Mouse (Mus musculus) intestine, embryonic 16.5 days (tissue): Measurements from ENCODE around the gene Katnb1. TPM values are rescaled to one million over a fixed set of nuclear protein-coding genes. Genes with fewer than 3 reads are reported as not detected.
A peak's percentile ranks its signal among the peaks of the same experiment; 100 is the strongest.

Experiments
- ATAC-seq: fragments of 200-750 bp; cut with Nextera tagmentation; 2 replicates; pipeline ENCODE4 v1.8.0; 2017; ENCODE audit warnings: moderate TSS enrichment, moderate library complexity
- H3K27ac ChIP-seq: fragments of 300-500 bp; sonication (generic); 2 replicates; pipeline ENCODE4 v1.5.1; 2014; ENCODE audit warnings: mild to moderate bottlenecking, low read length
- H3K27me3 ChIP-seq: fragments of 300-500 bp; sonication (generic); replicated peaks from 2 replicates; pipeline ENCODE4 v1.6.1; 2014; ENCODE audit warnings: low read length, control low read depth, mixed read lengths; ENCODE audit not compliant: control insufficient read depth, insufficient read depth
- H3K36me3 ChIP-seq: fragments of 300-500 bp; sonication (generic); 2 replicates; pipeline ENCODE4 v1.6.1; 2014; ENCODE audit warnings: low read length, control low read depth; ENCODE audit not compliant: control insufficient read depth, insufficient read depth
- H3K4me1 ChIP-seq: fragments of 300-500 bp; sonication (generic); 2 replicates; pipeline ENCODE4 v1.6.1; 2014; ENCODE audit warnings: low read length, control low read depth, mixed read lengths; ENCODE audit not compliant: control insufficient read depth, insufficient read depth
- H3K4me2 ChIP-seq: fragments of 300-500 bp; sonication (generic); 2 replicates; pipeline ENCODE4 v1.6.1; 2014; ENCODE audit warnings: low read depth, low read length, control low read depth
- H3K4me3 ChIP-seq: fragments of 300-500 bp; sonication (generic); 2 replicates; pipeline ENCODE4 v1.5.1; 2014; ENCODE audit warnings: mild to moderate bottlenecking, low read length
- H3K9ac ChIP-seq: fragments of 300-500 bp; sonication (generic); 2 replicates; pipeline ENCODE4 v1.6.1; 2014; ENCODE audit warnings: low read depth, low read length
- H3K9me3 ChIP-seq: fragments of 300-500 bp; sonication (generic); 2 replicates; pipeline ENCODE4 v1.6.1; 2016; ENCODE audit warnings: low read length, control low read depth; ENCODE audit not compliant: control insufficient read depth
- WGBS: fragments of 180-500 bp; shearing (Covaris S2); extraction: QIAGEN DNeasy Blood & Tissue Kit; methylation state at CpG from one replicate; pipeline ENCODE4 v1.1.7; 2014; 5-methylcytosine and 5-hydroxymethylcytosine counted together
- polyA plus RNA-seq: library from polyadenylated mRNA; unstranded; fragments of >200 nt; fragmentation: Nextera tagmentation; extraction: Ambion mirVana; gene quantifications from 2 replicates; pipeline ENCODE4 v1.2.1, GENCODE M21; 2015

The Katnb1 gene
- polyA plus RNA-seq, 1 experiment from 2014 or later, result 16.7 TPM

GRCm38 (mm10) chr8:95054927-95055510 is 26.0 kb upstream of the Katnb1 start, which contains the start of gene Drc7:
Gene Drc7, plus strand, starts transcription at chr8:95055103.
- Histone ChIP-seq H3K4me1 (no peaks in the 10 kb centered on the region), H3K4me2 (no peak within 1 kb of the TSS), H3K9ac (no peak within 1 kb of the TSS), H3K27me3 (no peaks in the 10 kb centered on the region), H3K9me3 (no peaks in the 10 kb centered on the region), H3K4me3 (no peak within 1 kb of the TSS), H3K36me3 (no peaks in the 10 kb centered on the region), H3K27ac (no peak within 1 kb of the TSS)
- WGBS, result 13% methylated on average over 2 of the region's 2 CpGs
- 0 out of 2 replicates have a peak, but pooled peaks have one; percentile 28 for ATAC-seq

- H3K27ac ChIP-seq, result no peak overlapping the region
- no peaks in the 10 kb centered on the region for H3K27me3 ChIP-seq
- H3K36me3 ChIP-seq, result no peaks in the 10 kb centered on the region
- H3K9ac ChIP-seq, result no peak overlapping the region
- no peak overlapping the region for H3K4me2 ChIP-seq
- H3K4me3 ChIP-seq, result no peak overlapping the region
- ATAC-seq, result no peak
- H3K4me1 ChIP-seq, result no peaks in the 10 kb centered on the region
- 75% methylated on average over 5 of the region's 5 CpGs for WGBS
- no peaks in the 10 kb centered on the region for H3K9me3 ChIP-seq
These were observed 24.6 kb upstream of the Katnb1 start for GRCm38 (mm10) chr8:95056414-95056813.

- H3K4me3 ChIP-seq, result no peak overlapping the region
- H3K9ac ChIP-seq, result no peak overlapping the region
- ATAC-seq, result no peak
- WGBS, result 74% methylated on average over 6 of the region's 6 CpGs
- H3K4me1 ChIP-seq, result no peaks in the 10 kb centered on the region
- H3K36me3 ChIP-seq, result no peaks in the 10 kb centered on the region
- no peaks in the 10 kb centered on the region for H3K9me3 ChIP-seq
- no peak overlapping the region for H3K4me2 ChIP-seq
- no peaks in the 10 kb centered on the region for H3K27me3 ChIP-seq
- H3K27ac ChIP-seq, result no peak overlapping the region
These were observed 22.3 kb upstream of the Katnb1 start for GRCm38 (mm10) chr8:95058661-95059060.

GRCm38 (mm10) chr8:95059812-95060533 is 21.0 kb upstream of the Katnb1 start:
- no peak for ATAC-seq
- Histone ChIP-seq H3K27ac (no peak overlapping the region), H3K36me3 (no peaks in the 10 kb centered on the region), H3K9me3 (no peaks in the 10 kb centered on the region), H3K4me1 (no peaks in the 10 kb centered on the region), H3K27me3 (no peaks in the 10 kb centered on the region), H3K4me3 (no peak overlapping the region), H3K4me2 (no peak overlapping the region), H3K9ac (no peak overlapping the region)
- 61% methylated on average over 6 of the region's 6 CpGs for WGBS

- no peaks in the 10 kb centered on the region for H3K4me1 ChIP-seq
- no peak overlapping the region for H3K4me3 ChIP-seq
- no peak for ATAC-seq
- no peak overlapping the region for H3K4me2 ChIP-seq
- 88% methylated on average over 2 of the region's 2 CpGs for WGBS
- no peaks in the 10 kb centered on the region for H3K36me3 ChIP-seq
- no peak overlapping the region for H3K9ac ChIP-seq
- H3K27me3 ChIP-seq, result no peaks in the 10 kb centered on the region
- no peaks in the 10 kb centered on the region for H3K9me3 ChIP-seq
- H3K27ac ChIP-seq, result no peak overlapping the region
These were observed 16.5 kb upstream of the Katnb1 start for GRCm38 (mm10) chr8:95064531-95064930.

GRCm38 (mm10) chr8:95067582-95067981 is 13.4 kb upstream of the Katnb1 start:
- no peak overlapping the region for H3K27ac ChIP-seq
- 61% methylated on average over 3 of the region's 3 CpGs for WGBS
- H3K27me3 ChIP-seq, result no peaks in the 10 kb centered on the region
- H3K9me3 ChIP-seq, result no peaks in the 10 kb centered on the region
- no peak for ATAC-seq
- no peak overlapping the region for H3K9ac ChIP-seq
- no peaks in the 10 kb centered on the region for H3K4me1 ChIP-seq
- no peak overlapping the region for H3K4me3 ChIP-seq
- H3K4me2 ChIP-seq, result no peak overlapping the region
- no peaks in the 10 kb centered on the region for H3K36me3 ChIP-seq

- 70% methylated on average over 3 of the region's 3 CpGs for WGBS
- ATAC-seq, result no peak
- Histone ChIP-seq H3K4me3 (no peak overlapping the region), H3K27me3 (no peaks in the 10 kb centered on the region), H3K4me1 (no peaks in the 10 kb centered on the region), H3K9me3 (no peaks in the 10 kb centered on the region), H3K36me3 (no peaks in the 10 kb centered on the region), H3K27ac (no peak overlapping the region), H3K9ac (no peak overlapping the region), H3K4me2 (no peak overlapping the region)
These were observed 5.5 kb upstream of the Katnb1 start for GRCm38 (mm10) chr8:95075504-95075903.

- Histone ChIP-seq H3K27me3 (no peaks in the 10 kb centered on the region), H3K4me1 (no peaks in the 10 kb centered on the region), H3K9ac (no peak overlapping the region), H3K9me3 (no peaks in the 10 kb centered on the region), H3K4me2 (no peak overlapping the region), H3K36me3 (no peaks in the 10 kb centered on the region), H3K27ac (no peak overlapping the region), H3K4me3 (no peak overlapping the region)
- 70% methylated on average over 17 of the region's 17 CpGs for WGBS
- no peak for ATAC-seq
These were observed 4.8 kb upstream of the Katnb1 start for GRCm38 (mm10) chr8:95076151-95076550.

GRCm38 (mm10) chr8:95078055-95078454 is 2.9 kb upstream of the Katnb1 start:
- Histone ChIP-seq H3K4me2 (no peak overlapping the region), H3K4me3 (no peak overlapping the region), H3K27ac (no peak overlapping the region), H3K4me1 (peaks cover 9% of the 10 kb centered on the region), H3K9ac (no peak overlapping the region), H3K36me3 (no peaks in the 10 kb centered on the region), H3K27me3 (no peaks in the 10 kb centered on the region), H3K9me3 (no peaks in the 10 kb centered on the region)
- WGBS, result 76% methylated on average over 3 of the region's 3 CpGs
- ATAC-seq, result no peak
